Mouse (Mus musculus) kidney, adult 2 months (tissue): ENCODE results near the gene Gm10491. TPM values are rescaled to one million over a fixed set of nuclear protein-coding genes. Genes with fewer than 3 reads are reported as not detected.

Experiments
- DNase-seq: peaks from one replicate; pipeline ENCODE4 v3.0.0; 2021
- H3K27ac ChIP-seq: fragments of 200-500 bp; 2 replicates; pipeline ENCODE4 v1.5.1; 2012; ENCODE audit warnings: low read depth, low read length, control low read depth, inconsistent platforms; ENCODE audit not compliant: insufficient read depth
- H3K27me3 ChIP-seq: fragments of 200-500 bp; replicated peaks from 2 replicates; pipeline ENCODE4 v1.6.1; 2012; ENCODE audit warnings: mild to moderate bottlenecking, moderate library complexity, low read length, inconsistent platforms; ENCODE audit not compliant: control insufficient read depth, insufficient read depth
- H3K36me3 ChIP-seq: fragments of 200-500 bp; 2 replicates; pipeline ENCODE4 v1.6.1; 2012; ENCODE audit warnings: mild to moderate bottlenecking, moderate library complexity, low read length, inconsistent platforms; ENCODE audit not compliant: control insufficient read depth, insufficient read depth
- H3K4me1 ChIP-seq: fragments of 200-500 bp; 2 replicates; pipeline ENCODE4 v1.6.1; 2011; ENCODE audit warnings: low read length; ENCODE audit not compliant: control insufficient read depth, insufficient read depth
- H3K4me3 ChIP-seq: fragments of 200-500 bp; 2 replicates; pipeline ENCODE4 v1.5.1; 2011; ENCODE audit warnings: mild to moderate bottlenecking, low read depth, low read length, control low read depth; ENCODE audit not compliant: insufficient read depth
- CTCF ChIP-seq: fragments of 200-500 bp; conservative IDR thresholded peaks from 2 replicates; pipeline ENCODE4 v1.5.1; 2011; ENCODE audit warnings: low read depth, mild to moderate bottlenecking, control low read depth, low read length, moderate library complexity, mixed read lengths; ENCODE audit not compliant: insufficient read depth, insufficient read length
- POLR2A ChIP-seq: fragments of 200-500 bp; IDR thresholded peaks from one replicate; pipeline ENCODE4 v1.6.1; 2011; ENCODE audit warnings: low read depth, low read length, control low read depth
- WGBS: fragments of 180-500 bp; shearing (Covaris S2); methylation state at CpG from one replicate; pipeline ENCODE4 v1.1.7; 2018; 5-methylcytosine and 5-hydroxymethylcytosine counted together
- polyA plus RNA-seq: library from polyadenylated mRNA; depleted of rRNA; stranded (reverse); fragments of >200 nt; gene quantifications from 2 replicates; pipeline ENCODE4 v1.2.3, GENCODE M21; 2012; rRNA removed

The Gm10491 gene
- polyA plus RNA-seq = not detected in 2 replicates

GRCm38 (mm10) chrX:7907735-7908134, at the start of gene Gm10491:
Gene Gm10491, minus strand, starts transcription at chrX:7907835.
- TF ChIP-seq CTCF (no peak), POLR2A (no peak)
- WGBS = 94% methylated on average over 5 of the region's 5 CpGs
- Histone ChIP-seq H3K27ac (no peak within 1 kb of the TSS), H3K36me3 (no peaks in the 10 kb centered on the region), H3K27me3 (no peaks in the 10 kb centered on the region), H3K4me3 (no peak within 1 kb of the TSS), H3K4me1 (no peaks in the 10 kb centered on the region)
- no peak for DNase-seq

DNA sequence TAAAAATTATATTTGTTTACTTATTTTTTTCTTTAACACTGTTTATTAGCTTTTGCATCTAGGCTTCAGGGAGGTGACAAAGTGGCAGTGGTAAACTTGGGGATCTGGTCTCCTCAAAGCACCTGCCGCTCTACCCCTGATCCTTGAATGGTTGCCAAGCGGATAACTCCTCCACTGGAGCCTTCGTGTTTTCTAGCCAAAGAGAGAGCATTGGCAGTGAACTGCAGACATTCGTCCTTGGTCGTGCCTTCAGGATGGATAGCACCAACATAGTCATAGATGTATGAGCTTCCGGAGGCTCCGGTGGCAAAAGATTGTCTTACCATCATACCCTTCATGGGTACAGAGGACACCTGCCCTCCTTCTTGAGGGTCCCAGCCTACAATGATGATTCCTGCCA, 42.5 kb upstream of the Gm10491 start:
- 88% methylated on average over 7 of the region's 7 CpGs for WGBS
- no peak overlapping the region for H3K4me3 ChIP-seq
- DNase-seq = no peak
- no peak overlapping the region for H3K27ac ChIP-seq
- no peaks in the 10 kb centered on the region for H3K27me3 ChIP-seq
- no peaks in the 10 kb centered on the region for H3K36me3 ChIP-seq
- TF ChIP-seq POLR2A (no peak), CTCF (no peak)
- peaks cover 12% of the 10 kb centered on the region; the same call in 1 of the 2 replicates for H3K4me1 ChIP-seq

GRCm38 (mm10) chrX:7947900-7948492, 40.4 kb upstream of the Gm10491 start:
- Histone ChIP-seq H3K27ac (no peak overlapping the region), H3K36me3 (no peaks in the 10 kb centered on the region), H3K4me3 (peak overlapping the region; percentile 76), H3K4me1 (peaks cover 12% of the 10 kb centered on the region; the same call in 1 of the 2 replicates), H3K27me3 (no peaks in the 10 kb centered on the region)
- 1% methylated on average over 38 of the region's 38 CpGs for WGBS
- peak; percentile 97 for DNase-seq
- TF ChIP-seq CTCF = no peak

- no peaks in the 10 kb centered on the region for H3K27me3 ChIP-seq
- H3K27ac ChIP-seq = peak within 1 kb of the TSS; percentile 62; the same call in 1 of the 2 replicates
- H3K4me1 ChIP-seq = peaks cover 12% of the 10 kb centered on the region; the same call in 1 of the 2 replicates
- WGBS = under 1% methylated on average over 33 of the region's 37 CpGs
- TF ChIP-seq POLR2A = peak; percentile 37
- no peak for TF ChIP-seq CTCF
- DNase-seq = peak; percentile 26
- H3K4me3 ChIP-seq = peak within 1 kb of the TSS; percentile 78
- H3K36me3 ChIP-seq = no peaks in the 10 kb centered on the region
Observed at GRCm38 (mm10) chrX:7947108-7947899, 39.7 kb upstream of the Gm10491 start, which contains the start of gene Hdac6. Gene Hdac6, minus strand, starts transcription at chrX:7947889.

DNA sequence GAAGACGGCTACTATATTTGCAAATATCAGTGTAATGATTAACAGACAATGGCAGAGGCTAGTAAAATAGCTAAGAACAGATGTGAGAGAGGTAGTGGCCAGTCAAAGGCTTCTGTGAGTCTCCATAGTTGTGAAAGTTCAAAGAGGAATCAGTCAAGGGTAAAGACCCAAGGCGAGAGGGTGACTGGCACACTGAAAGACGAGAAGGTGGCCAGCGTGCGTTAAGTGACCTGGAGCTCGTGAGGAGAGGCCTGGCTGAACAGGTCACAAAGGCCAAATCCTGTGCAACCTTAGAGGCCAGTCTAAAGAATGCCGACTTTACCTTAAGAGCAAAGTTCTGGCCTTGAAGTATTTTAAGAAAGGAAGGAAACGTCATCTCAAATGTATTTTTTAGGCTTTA, 38.0 kb upstream of the Gm10491 start:
- no peak for TF ChIP-seq POLR2A
- no peak for TF ChIP-seq CTCF
- peaks cover 12% of the 10 kb centered on the region; the same call in 1 of the 2 replicates for H3K4me1 ChIP-seq
- no peak overlapping the region for H3K4me3 ChIP-seq
- peak; percentile 60 for DNase-seq
- WGBS = 39% methylated on average over 8 of the region's 8 CpGs
- H3K36me3 ChIP-seq = no peaks in the 10 kb centered on the region
- H3K27me3 ChIP-seq = no peaks in the 10 kb centered on the region
- H3K27ac ChIP-seq = no peak overlapping the region

GRCm38 (mm10) chrX:7937667-7938066, 30.0 kb upstream of the Gm10491 start:
- WGBS = 97% methylated on average over 6 of the region's 6 CpGs
- Histone ChIP-seq H3K36me3 (no peaks in the 10 kb centered on the region), H3K4me1 (no peaks in the 10 kb centered on the region), H3K27ac (no peak overlapping the region), H3K27me3 (no peaks in the 10 kb centered on the region), H3K4me3 (no peak overlapping the region)
- no peak for DNase-seq
- TF ChIP-seq POLR2A = no peak
- no peak for TF ChIP-seq CTCF

DNA sequence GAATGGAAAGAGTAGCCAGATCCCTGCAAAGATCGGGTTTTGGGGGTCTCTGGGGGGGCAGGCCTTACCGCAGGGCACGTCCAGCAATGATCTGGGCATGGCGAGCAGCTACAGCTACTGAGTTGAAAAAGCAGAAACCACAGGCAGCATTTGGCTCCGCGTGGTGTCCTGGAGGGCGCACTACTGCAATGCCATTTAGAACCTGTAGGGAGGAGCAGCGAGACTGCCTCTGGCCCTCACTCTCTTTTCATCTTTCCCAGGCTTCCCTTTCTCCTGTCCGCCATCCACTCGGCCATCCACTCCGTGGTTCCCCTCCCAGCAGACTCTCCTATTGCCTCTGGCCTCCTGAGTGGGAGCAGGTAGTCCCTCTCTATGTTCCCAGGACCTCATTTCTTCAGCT, 29.2 kb upstream of the Gm10491 start:
- no peak overlapping the region for H3K4me3 ChIP-seq
- no peaks in the 10 kb centered on the region for H3K27me3 ChIP-seq
- no peak for DNase-seq
- TF ChIP-seq CTCF (0 out of 2 replicates have a peak, but pooled peaks have one; percentile 22), POLR2A (no peak)
- H3K36me3 ChIP-seq = no peaks in the 10 kb centered on the region
- WGBS = 64% methylated on average over 11 of the region's 11 CpGs
- no peak overlapping the region for H3K27ac ChIP-seq
- no peaks in the 10 kb centered on the region for H3K4me1 ChIP-seq
